Mouse (Mus musculus) ovary, adult 10 weeks (tissue): ENCODE measurements around the gene Taok1. TPM values are rescaled to one million over a fixed set of nuclear protein-coding genes. Genes with fewer than 3 reads are reported as not detected.

ENCODE experiments used
- polyA plus RNA-seq: library from polyadenylated mRNA; stranded (reverse); fragments of 350-450 nt; fragmentation: Illumina TruSeq; extraction: RNeasy Lipid Tissue Mini Kit (QIAGEN cat#74804); gene quantifications from one replicate; pipeline ENCODE4 v1.2.3, GENCODE M21; 2014

Taok1 gene
- 105 TPM for polyA plus RNA-seq

GRCm38 (mm10) chr11:77607538-77608455 is at the start of gene Taok1:
TSS of gene Taok1 (minus strand) at chr11:77607815.

DNA sequence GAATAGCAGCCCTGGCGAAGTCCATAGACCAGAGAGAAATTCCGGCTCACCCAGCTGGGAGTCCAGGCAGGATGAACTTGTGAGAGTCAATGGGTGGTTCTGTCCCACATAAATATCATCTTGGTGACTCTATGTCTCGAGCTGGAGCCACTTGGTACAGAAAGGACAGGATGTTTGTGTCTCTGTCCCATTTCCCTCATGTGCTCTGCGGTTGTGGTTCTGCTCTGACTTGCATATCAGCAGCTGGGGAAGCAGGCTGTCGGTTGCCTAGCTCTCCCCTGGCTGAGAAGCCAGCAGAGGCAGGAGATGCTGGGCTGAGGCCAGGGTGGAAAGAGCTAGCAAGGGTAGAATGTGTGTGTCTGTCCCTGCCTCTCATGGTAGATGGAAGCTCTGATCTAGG is 88.6 kb downstream of the Taok1 start, which contains the start of gene Gm10392:
TSS of gene Gm10392 (minus strand) at position 156 of the 400 bp plus-strand sequence.

DNA sequence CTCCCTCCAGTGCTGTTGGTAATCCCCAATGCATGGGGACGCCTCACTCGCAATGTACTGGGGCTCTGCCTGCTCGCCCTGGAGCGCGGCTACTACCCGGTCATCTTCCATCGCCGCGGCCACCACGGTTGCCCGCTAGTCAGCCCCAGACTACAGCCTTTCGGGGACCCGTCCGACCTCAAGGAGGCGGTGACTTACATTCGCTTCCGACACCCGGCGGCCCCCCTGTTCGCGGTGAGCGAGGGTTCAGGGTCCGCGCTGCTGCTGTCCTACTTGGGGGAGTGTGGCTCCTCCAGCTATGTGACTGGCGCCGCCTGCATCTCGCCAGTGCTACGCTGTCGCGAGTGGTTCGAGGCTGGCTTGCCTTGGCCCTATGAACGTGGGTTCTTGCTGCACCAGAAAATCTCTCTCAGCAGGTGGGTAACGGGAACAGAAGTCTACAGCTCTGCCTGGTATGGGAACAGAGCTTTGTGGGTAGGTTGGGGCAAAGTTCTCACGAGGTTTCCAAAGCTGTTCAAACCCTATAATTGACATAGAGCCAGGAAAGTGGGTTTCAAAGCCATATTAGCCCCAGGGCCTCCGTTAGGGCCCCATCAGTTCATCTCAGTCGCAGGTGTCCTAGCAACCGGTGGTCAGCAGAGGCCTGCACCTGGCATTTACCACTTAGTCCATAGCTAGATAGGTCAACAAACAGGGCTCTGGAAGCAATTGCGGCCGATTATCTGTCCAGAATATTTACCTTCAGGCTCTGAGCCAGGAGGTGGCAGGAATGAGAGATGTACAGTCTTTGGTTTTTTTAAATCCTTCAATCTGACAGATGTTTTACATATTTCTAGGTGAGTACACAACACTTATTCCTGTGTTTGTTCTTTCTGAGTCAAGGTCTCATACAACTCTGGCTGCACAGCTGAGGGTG is 91.7 kb downstream of the Taok1 start, which contains the start of gene Trp53i13:
TSS of gene Trp53i13 (minus strand) at position 344 of the 916 bp plus-strand sequence.

GRCm38 (mm10) chr11:77514832-77515636 is 92.6 kb downstream of the Taok1 start, which contains the start of gene Abhd15:
TSS of gene Abhd15 (plus strand) at chr11:77515121.

DNA sequence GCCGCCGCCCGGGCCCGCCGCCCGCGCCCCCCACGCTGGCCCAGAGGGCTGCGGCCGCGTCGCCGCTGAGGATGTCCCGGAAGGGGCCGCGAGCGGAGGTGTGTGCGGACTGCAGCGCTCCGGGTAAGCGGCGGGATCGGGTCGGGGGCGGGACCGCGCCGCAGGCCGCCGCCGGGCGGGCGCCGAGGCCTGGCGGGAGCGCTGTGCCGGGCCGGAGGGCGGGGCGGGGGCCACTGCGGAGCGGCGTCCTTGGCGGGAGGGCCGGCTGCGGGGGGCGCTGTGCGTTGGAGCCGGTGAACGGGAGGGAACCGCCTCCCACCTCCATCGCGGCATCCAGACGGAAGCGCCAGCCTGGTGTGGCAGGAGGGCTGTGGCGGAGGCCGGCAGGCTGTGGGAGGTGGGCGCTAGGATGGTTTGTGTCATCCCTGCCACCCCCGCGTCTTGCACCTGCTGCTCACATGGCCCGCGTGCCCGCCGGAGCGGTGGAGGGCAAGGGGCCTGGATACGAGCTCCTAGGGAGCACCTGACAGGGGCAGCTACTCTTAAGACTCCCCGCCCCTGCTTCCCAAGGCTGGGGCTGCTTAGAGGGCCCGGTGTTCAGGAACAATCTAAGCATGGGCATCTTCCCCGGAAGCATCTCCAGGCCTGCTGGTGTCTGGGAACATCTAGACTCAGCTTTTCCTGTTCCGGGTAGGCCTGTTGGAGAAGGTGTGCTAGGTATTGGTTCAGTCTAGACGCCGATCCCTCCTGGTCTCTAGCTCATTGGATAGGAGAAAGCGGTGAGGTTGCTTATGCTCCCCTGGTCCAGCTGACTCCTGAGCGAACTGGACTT is 113.9 kb downstream of the Taok1 start, which contains the start of gene Git1:
TSS of gene Git1 (plus strand) at position 51 of the 832 bp plus-strand sequence.

DNA sequence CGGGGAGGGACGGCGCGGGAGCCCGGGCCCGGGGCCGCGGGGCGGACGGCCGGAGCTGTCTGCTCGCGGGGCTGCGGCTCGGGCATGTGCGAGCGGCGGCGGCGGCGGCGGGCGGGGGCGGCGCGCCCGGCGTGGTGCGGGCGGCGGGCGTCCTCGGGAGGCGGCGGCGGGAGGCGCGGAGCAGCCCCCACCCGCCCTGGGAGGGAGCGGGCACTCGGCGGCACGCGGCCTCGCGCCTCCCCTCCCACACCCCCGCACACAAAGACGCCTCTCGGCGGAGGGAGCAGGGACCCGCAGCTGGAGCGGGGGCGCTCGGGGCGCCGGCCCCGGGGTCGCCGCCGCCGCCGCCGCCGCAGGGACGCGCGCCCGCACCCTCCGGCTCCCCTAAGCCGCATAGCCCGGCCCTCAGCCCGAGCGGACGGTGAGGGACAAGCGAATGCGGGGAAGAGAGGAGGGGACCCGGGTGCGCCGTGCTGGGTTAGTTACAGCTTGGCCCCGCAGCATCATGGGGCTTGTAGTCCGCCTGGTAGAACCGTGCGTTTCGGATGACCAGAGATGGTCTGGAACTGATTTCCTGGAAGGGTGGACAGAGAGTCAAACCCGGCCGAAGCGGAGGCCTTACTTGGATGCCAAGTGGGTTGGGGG is 117.9 kb downstream of the Taok1 start, which contains the start of gene Ankrd13b:
TSS of gene Ankrd13b (minus strand) at position 88 of the 645 bp plus-strand sequence.

Other genes starting within 250 kb of the Taok1 start
- 0.20 TPM for gene Coro6, start 145.4 kb downstream of the Taok1 start, polyA plus RNA-seq
- gene Ankrd13b, start 118.1 kb downstream of the Taok1 start, polyA plus RNA-seq: not detected
- 0.54 TPM for gene Git1, start 114.3 kb downstream of the Taok1 start, polyA plus RNA-seq
- gene Abhd15, start 92.7 kb downstream of the Taok1 start, polyA plus RNA-seq: 0.29 TPM
- gene Trp53i13, start 91.8 kb downstream of the Taok1 start, polyA plus RNA-seq: not detected
- not detected for gene Gm10392, start 88.6 kb downstream of the Taok1 start, polyA plus RNA-seq
- 114 TPM for gene Nufip2, start 78.3 kb upstream of the Taok1 start, polyA plus RNA-seq
- gene Cryba1, start 117.5 kb upstream of the Taok1 start, polyA plus RNA-seq: not detected
- gene Myo18a, start 155.4 kb upstream of the Taok1 start, polyA plus RNA-seq: 18.5 TPM
- gene Gm10277, start 179.9 kb upstream of the Taok1 start, polyA plus RNA-seq: not detected